Mouse (Mus musculus) layer of hippocampus, postnatal 10 days (tissue): ENCODE data around the gene Auts2. TPM values are rescaled to one million over a fixed set of nuclear protein-coding genes. Genes with fewer than 3 reads are reported as not detected.

ENCODE experiments used
- DNase-seq, 2 experiments: peaks; one replicate each; pipeline ENCODE4 v3.0.0; 2021; ENCODE audit warnings: low spot score in 2 of 2
- total RNA-seq, 2 experiments: library from RNA; stranded (reverse); gene quantifications; 2 replicates each; pipeline ENCODE4 v1.2.3; 2021

Gene Auts2
- total RNA-seq, 2 experiments from 2014 or later, result 137 to 150 TPM

- DNase-seq, result no peak
These were observed 898.8 kb downstream of the Auts2 start for GRCm38 (mm10) chr5:131644331-131644730.

GRCm38 (mm10) chr5:131643176-131644174, 899.7 kb downstream of the Auts2 start:
- peak; percentile 53 to 67 for DNase-seq

GRCm38 (mm10) chr5:131642752-131643151, 900.4 kb downstream of the Auts2 start:
- no peak for DNase-seq

- DNase-seq, result no peak
These were observed 906.7 kb downstream of the Auts2 start for GRCm38 (mm10) chr5:131636431-131636830.

GRCm38 (mm10) chr5:131634731-131635130, 908.4 kb downstream of the Auts2 start:
- no peak for DNase-seq

GRCm38 (mm10) chr5:131631998-131632379, 911.2 kb downstream of the Auts2 start:
- DNase-seq, result no peak

- DNase-seq, result no peak
These were observed 911.8 kb downstream of the Auts2 start for GRCm38 (mm10) chr5:131631038-131631997.

GRCm38 (mm10) chr5:131630577-131630976, 912.6 kb downstream of the Auts2 start:
- peak in 1 of 2 experiments; percentile 43 for DNase-seq

- DNase-seq, result peak; percentile 39 to 62
These were observed 926.8 kb downstream of the Auts2 start for GRCm38 (mm10) chr5:131616113-131616876.

GRCm38 (mm10) chr5:131614238-131614637, 928.9 kb downstream of the Auts2 start:
- no peak for DNase-seq

- no peak for DNase-seq
These were observed 929.8 kb downstream of the Auts2 start for GRCm38 (mm10) chr5:131613301-131613700.

GRCm38 (mm10) chr5:131610702-131611101, 932.4 kb downstream of the Auts2 start:
- DNase-seq, result no peak

GRCm38 (mm10) chr5:131606786-131607185, 936.4 kb downstream of the Auts2 start:
- DNase-seq, result no peak

- DNase-seq, result no peak
These were observed 941.0 kb downstream of the Auts2 start for GRCm38 (mm10) chr5:131601934-131602692.

- DNase-seq, result peak; percentile 67 to 76
These were observed 942.6 kb downstream of the Auts2 start for GRCm38 (mm10) chr5:131600325-131601125.

GRCm38 (mm10) chr5:131597503-131597902, 945.6 kb downstream of the Auts2 start:
- no peak for DNase-seq

GRCm38 (mm10) chr5:131596591-131596990, 946.6 kb downstream of the Auts2 start:
- DNase-seq, result no peak

- no peak for DNase-seq
These were observed 947.4 kb downstream of the Auts2 start for GRCm38 (mm10) chr5:131595730-131596129.

GRCm38 (mm10) chr5:131594597-131594996, 948.5 kb downstream of the Auts2 start:
- no peak for DNase-seq
